Mouse (Mus musculus): ENCODE measurements around the gene Tomm6. TPM values are rescaled to one million over a fixed set of nuclear protein-coding genes. Genes with fewer than 3 reads are reported as not detected.
A peak's percentile ranks its signal among the peaks of the same experiment; 100 is the strongest.
"Not testable (repeated sequence)": the region's sequence is repeated elsewhere in the genome, so short reads cannot be mapped to it uniquely, and the experiment has no call there.

Tomm6 gene
- polyA plus RNA-seq, 1 experiment from 2014 or later, result 277 TPM

- H3K4me3 ChIP-seq, result peak overlapping the region; percentile 33
- ATAC-seq (ENCODE audit: low FRiP score, low read depth), result peak; percentile 43; the same call in 1 of the 2 replicates
- H3K4me2 ChIP-seq, result peak overlapping the region; percentile 59
- H3K36me3 ChIP-seq, result peaks cover 6% of the 10 kb centered on the region
- 15% methylated on average over 14 of the region's 14 CpGs for WGBS
- H3K4me1 ChIP-seq (replicated peaks), result peaks cover 24% of the 10 kb centered on the region
- 0 out of 2 replicates have a peak overlapping the region, but pooled peaks have one; percentile 1 for H3K9ac ChIP-seq
- no peaks in the 10 kb centered on the region for H3K9me3 ChIP-seq
- 0 out of 2 replicates have a peak overlapping the region, but pooled peaks have one; percentile 29 for H3K27ac ChIP-seq (replicated peaks)
- no peaks in the 10 kb centered on the region for H3K27me3 ChIP-seq
Observed at GRCm38 (mm10) chr17:47671988-47672310, 16.2 kb downstream of the Tomm6 start.

DNA sequence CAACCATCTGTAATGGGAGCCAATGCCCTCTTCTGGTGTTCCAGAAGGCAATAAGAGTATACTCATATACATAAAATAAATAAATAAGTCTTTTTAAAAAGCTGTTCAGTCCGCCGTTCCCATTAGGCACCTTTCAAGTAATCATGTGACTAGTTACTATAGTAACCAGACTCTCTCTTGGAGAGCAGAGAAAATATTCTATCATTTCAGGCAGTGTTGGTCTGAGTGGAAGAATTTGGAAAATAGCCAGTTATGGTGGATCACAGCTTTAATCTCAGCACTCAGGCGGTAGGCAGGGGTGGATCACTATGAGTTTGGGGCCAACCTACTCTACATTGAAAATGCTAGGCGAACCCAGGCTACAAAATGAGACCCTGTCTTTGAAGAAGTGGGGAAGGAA, 19.0 kb downstream of the Tomm6 start:
- H3K4me3 ChIP-seq, result no peak overlapping the region
- H3K4me1 ChIP-seq (replicated peaks), result peaks cover 19% of the 10 kb centered on the region
- 46% methylated on average over 4 of the region's 4 CpGs for WGBS
- no peaks in the 10 kb centered on the region for H3K9me3 ChIP-seq
- no peak overlapping the region for H3K27ac ChIP-seq (replicated peaks)
- H3K9ac ChIP-seq, result no peak overlapping the region
- no peaks in the 10 kb centered on the region for H3K36me3 ChIP-seq
- ATAC-seq (ENCODE audit: low FRiP score, low read depth), result 0 out of 2 replicates have a peak, but pooled peaks have one; percentile 16
- H3K27me3 ChIP-seq, result no peaks in the 10 kb centered on the region
- H3K4me2 ChIP-seq, result no peak overlapping the region

- H3K4me3 ChIP-seq, result no peak overlapping the region
- peaks cover 6% of the 10 kb centered on the region for H3K4me1 ChIP-seq (replicated peaks)
- H3K27me3 ChIP-seq, result no peaks in the 10 kb centered on the region
- WGBS, result 79% methylated on average over 7 of the region's 7 CpGs
- no peaks in the 10 kb centered on the region for H3K9me3 ChIP-seq
- no peak overlapping the region for H3K27ac ChIP-seq (replicated peaks)
- no peak for ATAC-seq (ENCODE audit: low FRiP score, low read depth)
- H3K4me2 ChIP-seq, result no peak overlapping the region
- H3K36me3 ChIP-seq, result no peaks in the 10 kb centered on the region
- H3K9ac ChIP-seq, result no peak overlapping the region
Observed at GRCm38 (mm10) chr17:47664474-47664873, 23.7 kb downstream of the Tomm6 start.

DNA sequence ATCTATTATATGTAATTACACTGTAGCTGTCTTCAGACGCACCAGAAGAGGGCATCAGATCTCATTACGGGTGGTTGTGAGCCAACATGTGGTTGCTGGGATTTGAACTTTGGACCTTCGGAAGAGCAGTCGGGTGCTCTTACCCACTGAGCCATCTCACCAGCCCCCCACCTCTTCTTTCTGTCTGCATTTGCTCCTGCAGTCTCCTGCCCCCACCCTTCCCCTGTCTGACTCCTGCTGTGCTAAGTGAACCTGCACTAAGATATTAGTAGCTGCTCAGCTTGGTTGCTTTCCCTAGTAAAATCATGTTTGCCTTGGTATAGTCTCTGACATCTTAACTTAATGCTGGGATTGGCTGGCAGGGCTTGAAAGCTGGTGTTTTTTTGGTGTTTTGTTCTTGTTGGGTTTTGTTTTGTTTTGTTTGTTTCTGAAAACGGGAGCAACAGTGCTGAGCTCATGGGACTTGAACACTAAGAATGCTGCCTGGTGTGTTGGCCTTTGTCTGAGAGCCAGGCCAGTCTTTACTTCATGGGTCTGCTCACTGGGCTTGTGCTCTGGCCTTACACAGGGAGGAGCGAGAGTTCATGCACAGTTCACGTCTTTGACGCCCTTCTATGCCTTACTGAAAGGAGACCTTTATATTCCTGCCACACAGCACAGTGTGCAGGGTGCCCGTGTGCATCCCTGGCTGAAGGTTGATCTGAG, 25.0 kb downstream of the Tomm6 start:
- 24% methylated on average over 9 of the region's 9 CpGs for WGBS
- Histone ChIP-seq H3K27ac (replicated peaks) (no peak overlapping the region), H3K9ac (no peak overlapping the region), H3K27me3 (no peaks in the 10 kb centered on the region), H3K4me1 (replicated peaks) (no peaks in the 10 kb centered on the region), H3K4me3 (no peak overlapping the region), H3K36me3 (no peaks in the 10 kb centered on the region), H3K4me2 (no peak overlapping the region), H3K9me3 (no peaks in the 10 kb centered on the region)
- peak; percentile 3; the same call in 1 of the 2 replicates for ATAC-seq (ENCODE audit: low FRiP score, low read depth)

DNA sequence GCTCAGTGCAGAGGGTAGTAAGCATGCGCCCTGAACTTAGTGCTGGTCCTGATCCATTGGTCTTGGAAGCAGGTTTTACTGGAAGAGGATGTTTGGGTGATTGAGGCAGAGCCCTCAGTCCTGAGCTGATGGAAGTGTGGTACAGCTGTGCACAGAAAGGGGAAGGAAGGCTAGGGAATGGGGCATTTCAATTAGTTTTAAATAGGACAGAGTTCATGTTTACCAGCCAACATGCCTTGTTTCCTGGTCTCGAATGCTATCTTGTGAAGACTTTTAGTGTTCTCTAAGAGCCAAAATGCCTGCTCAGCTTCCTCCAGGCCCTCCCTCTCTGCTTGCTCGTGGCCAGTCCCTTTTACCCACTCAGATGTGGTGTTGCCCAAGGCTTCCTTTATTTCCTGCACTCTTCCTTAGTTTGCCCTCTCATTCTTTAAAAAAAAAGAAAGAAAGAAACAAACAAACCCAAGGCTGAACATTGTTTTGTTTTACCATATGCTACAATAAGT, 29.4 kb downstream of the Tomm6 start:
- Histone ChIP-seq H3K4me1 (replicated peaks) (no peaks in the 10 kb centered on the region), H3K4me2 (no peak overlapping the region), H3K9ac (no peak overlapping the region), H3K27me3 (no peaks in the 10 kb centered on the region), H3K4me3 (no peak overlapping the region), H3K27ac (replicated peaks) (no peak overlapping the region), H3K9me3 (no peaks in the 10 kb centered on the region), H3K36me3 (no peaks in the 10 kb centered on the region)
- no peak for ATAC-seq (ENCODE audit: low FRiP score, low read depth)
- WGBS, result 86% methylated on average over 3 of the region's 3 CpGs

DNA sequence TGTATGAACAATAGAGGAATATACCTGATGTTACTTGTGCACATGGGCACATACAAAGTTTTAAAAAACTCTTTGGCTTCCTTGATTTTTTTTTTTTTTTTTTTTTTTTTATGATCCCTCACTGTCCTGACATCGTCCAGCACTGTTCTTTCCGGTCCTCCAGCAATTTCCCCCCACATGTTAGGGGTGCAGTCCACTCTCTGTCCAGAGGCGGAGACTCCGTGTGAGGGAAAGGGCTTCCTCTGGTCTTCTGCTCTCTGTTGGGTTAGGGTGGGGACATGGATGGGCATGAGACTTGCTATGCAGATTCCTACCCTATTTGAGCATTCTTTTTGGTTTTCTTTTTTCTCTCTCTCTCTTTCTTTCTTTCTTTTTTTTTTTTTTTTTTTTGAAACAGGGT, 30.3 kb downstream of the Tomm6 start:
- no peaks in the 10 kb centered on the region for H3K27me3 ChIP-seq
- 86% methylated on average over 4 of the region's 4 CpGs for WGBS
- H3K36me3 ChIP-seq, result 0 out of 2 replicates have a peak, but pooled peaks cover 2% of the 10 kb centered on the region
- ATAC-seq (ENCODE audit: low FRiP score, low read depth), result no peak
- no peak overlapping the region for H3K27ac ChIP-seq (replicated peaks)
- H3K9me3 ChIP-seq, result no peaks in the 10 kb centered on the region
- no peaks in the 10 kb centered on the region for H3K4me1 ChIP-seq (replicated peaks)
- H3K4me3 ChIP-seq, result no peak overlapping the region
- H3K9ac ChIP-seq, result no peak overlapping the region
- no peak overlapping the region for H3K4me2 ChIP-seq

DNA sequence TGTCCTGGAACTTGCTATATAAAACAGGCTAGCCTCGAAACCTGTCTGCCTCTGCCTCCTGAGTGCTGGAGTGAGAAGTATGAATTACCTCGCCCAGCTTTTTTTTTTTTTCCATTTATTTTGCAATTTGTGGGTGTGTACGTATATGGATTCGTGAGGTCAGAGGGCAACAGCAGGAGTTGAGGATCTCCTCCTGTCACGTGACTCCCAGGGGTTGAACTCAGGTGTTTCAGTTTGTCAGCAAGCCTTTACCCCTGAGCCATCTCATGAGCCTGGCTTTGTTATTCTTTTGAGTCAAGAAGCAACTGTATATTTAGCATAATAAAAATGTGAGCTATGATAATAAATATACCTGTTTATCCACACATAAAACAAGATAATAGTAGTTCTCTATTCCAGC, 32.5 kb downstream of the Tomm6 start:
- H3K36me3 ChIP-seq, result 0 out of 2 replicates have a peak, but pooled peaks cover 2% of the 10 kb centered on the region
- WGBS, result 90% methylated on average over 5 of the region's 5 CpGs
- H3K4me2 ChIP-seq, result no peak overlapping the region
- H3K27ac ChIP-seq (replicated peaks), result no peak overlapping the region
- H3K27me3 ChIP-seq, result no peaks in the 10 kb centered on the region
- H3K9ac ChIP-seq, result no peak overlapping the region
- no peak for ATAC-seq (ENCODE audit: low FRiP score, low read depth)
- H3K9me3 ChIP-seq, result no peaks in the 10 kb centered on the region
- no peaks in the 10 kb centered on the region for H3K4me1 ChIP-seq (replicated peaks)
- H3K4me3 ChIP-seq, result no peak overlapping the region

DNA sequence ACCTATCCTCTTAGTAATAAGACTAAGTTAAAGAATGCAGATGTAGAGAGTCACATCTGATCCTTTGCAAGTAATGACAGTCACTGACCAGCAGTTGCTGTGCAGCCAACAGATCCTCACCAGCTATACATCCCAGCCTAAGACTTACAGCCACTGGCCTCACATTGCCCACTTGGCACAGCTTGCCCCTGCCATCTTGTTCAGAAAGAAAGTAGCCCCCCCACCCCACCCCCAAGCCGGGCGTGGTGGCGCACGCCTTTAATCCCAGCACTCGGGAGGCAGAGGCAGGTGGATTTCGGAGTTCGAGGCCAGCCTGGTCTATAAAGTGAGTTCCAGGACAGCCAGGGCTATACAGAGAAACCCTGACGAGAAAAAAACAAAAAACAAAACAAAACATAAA, 33.8 kb downstream of the Tomm6 start:
- not testable (repeated sequence) for H3K36me3 ChIP-seq; H3K4me1 ChIP-seq (replicated peaks); H3K27ac ChIP-seq (replicated peaks); H3K4me3 ChIP-seq; H3K9me3 ChIP-seq; H3K27me3 ChIP-seq; ATAC-seq (ENCODE audit: low FRiP score, low read depth); H3K9ac ChIP-seq; H3K4me2 ChIP-seq
- WGBS, result 92% methylated on average over 8 of the region's 8 CpGs

GRCm38 (mm10) chr17:47651953-47652352, 36.2 kb downstream of the Tomm6 start:
- Histone ChIP-seq H3K4me3 (no peak overlapping the region), H3K27ac (replicated peaks) (no peak overlapping the region), H3K9ac (no peak overlapping the region), H3K4me2 (no peak overlapping the region), H3K27me3 (no peaks in the 10 kb centered on the region), H3K36me3 (0 out of 2 replicates have a peak, but pooled peaks cover 2% of the 10 kb centered on the region), H3K4me1 (replicated peaks) (0 out of 2 replicates have a peak, but pooled peaks cover 3% of the 10 kb centered on the region), H3K9me3 (no peaks in the 10 kb centered on the region)
- ATAC-seq (ENCODE audit: low FRiP score, low read depth), result no peak
- WGBS, result 62% methylated on average over 2 of the region's 2 CpGs

GRCm38 (mm10) chr17:47648966-47649365, 39.2 kb downstream of the Tomm6 start:
- no peaks in the 10 kb centered on the region for H3K9me3 ChIP-seq
- WGBS, result 38% methylated on average over 4 of the region's 4 CpGs
- no peak for ATAC-seq (ENCODE audit: low FRiP score, low read depth)
- no peak overlapping the region for H3K4me3 ChIP-seq
- no peaks in the 10 kb centered on the region for H3K27me3 ChIP-seq
- no peak overlapping the region for H3K4me2 ChIP-seq
- H3K36me3 ChIP-seq, result 0 out of 2 replicates have a peak, but pooled peaks cover 2% of the 10 kb centered on the region
- no peak overlapping the region for H3K27ac ChIP-seq (replicated peaks)
- H3K9ac ChIP-seq, result no peak overlapping the region
- H3K4me1 ChIP-seq (replicated peaks), result 0 out of 2 replicates have a peak, but pooled peaks cover 3% of the 10 kb centered on the region

- no peak overlapping the region for H3K9ac ChIP-seq
- H3K9me3 ChIP-seq, result no peaks in the 10 kb centered on the region
- H3K36me3 ChIP-seq, result no peaks in the 10 kb centered on the region
- H3K4me2 ChIP-seq, result no peak overlapping the region
- H3K4me1 ChIP-seq (replicated peaks), result 0 out of 2 replicates have a peak, but pooled peaks cover 3% of the 10 kb centered on the region
- 64% methylated on average over 1 of the region's 1 CpGs for WGBS
- H3K27me3 ChIP-seq, result no peaks in the 10 kb centered on the region
- H3K4me3 ChIP-seq, result no peak overlapping the region
- ATAC-seq (ENCODE audit: low FRiP score, low read depth), result no peak
- no peak overlapping the region for H3K27ac ChIP-seq (replicated peaks)
Observed at GRCm38 (mm10) chr17:47646683-47647082, 41.5 kb downstream of the Tomm6 start.

GRCm38 (mm10) chr17:47642992-47643391, 45.2 kb downstream of the Tomm6 start:
- no peaks in the 10 kb centered on the region for H3K9me3 ChIP-seq
- no peak overlapping the region for H3K4me2 ChIP-seq
- no peaks in the 10 kb centered on the region for H3K36me3 ChIP-seq
- no peak overlapping the region for H3K9ac ChIP-seq
- 72% methylated on average over 2 of the region's 2 CpGs for WGBS
- ATAC-seq (ENCODE audit: low FRiP score, low read depth), result no peak
- no peaks in the 10 kb centered on the region for H3K27me3 ChIP-seq
- H3K4me3 ChIP-seq, result no peak overlapping the region
- H3K4me1 ChIP-seq (replicated peaks), result no peaks in the 10 kb centered on the region
- no peak overlapping the region for H3K27ac ChIP-seq (replicated peaks)
